Mouse (Mus musculus): ENCODE data around the gene Selenoh. TPM values are rescaled to one million over a fixed set of nuclear protein-coding genes. Genes with fewer than 3 reads are reported as not detected.

Selenoh gene
- polyA plus RNA-seq (2015; fragmentation: Nextera tagmentation; extraction: Ambion mirVana), result 272 and 285 TPM in 2 replicates

DNA sequence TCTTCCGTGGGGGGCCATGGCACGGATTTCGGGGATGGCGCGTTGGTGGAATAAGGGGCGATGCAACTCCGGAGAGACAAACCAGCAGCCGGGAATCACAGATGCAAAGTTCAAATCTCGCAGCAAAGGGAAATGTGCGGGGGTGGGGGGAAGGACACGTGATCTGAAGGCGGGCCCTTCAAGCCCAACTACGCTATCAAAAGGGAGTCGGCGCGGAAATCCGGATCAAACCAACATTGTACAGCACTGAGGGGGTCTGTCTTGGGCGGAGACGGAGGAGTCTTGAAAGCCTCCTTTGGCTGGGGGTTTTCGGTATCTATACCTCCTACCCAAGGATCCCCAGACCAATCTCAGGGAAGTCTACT lies at the start of gene Selenoh:
Gene Selenoh (minus strand): TSS at position 202 of the 365 bp plus-strand sequence.
- Histone ChIP-seq H3K4me3 (peak within 1 kb of the TSS; percentile 96), H3K27ac (replicated peaks) (peak within 1 kb of the TSS; percentile 95), H3K9me3 (no peaks in the 10 kb centered on the region), H3K36me3 (peaks cover 49% of the 10 kb centered on the region), H3K4me1 (peaks cover 22% of the 10 kb centered on the region), H3K4me2 (peak within 1 kb of the TSS; percentile 81), H3K27me3 (replicated peaks) (no peaks in the 10 kb centered on the region), H3K9ac (peak within 1 kb of the TSS; percentile 98)
- peak; percentile 81 for ATAC-seq (ENCODE audit: extremely low read depth, insufficient number of reproducible peaks, low FRiP score, low TSS enrichment)
- under 1% methylated on average over 20 of the region's 20 CpGs for WGBS

GRCm38 (mm10) chr2:84717357-84717756 lies 46.8 kb upstream of the Selenoh start:
- Histone ChIP-seq H3K9me3 (no peaks in the 10 kb centered on the region), H3K4me2 (no peak overlapping the region; the same call in 1 of the 2 replicates), H3K27me3 (replicated peaks) (no peaks in the 10 kb centered on the region), H3K9ac (no peak overlapping the region), H3K4me1 (peaks cover 29% of the 10 kb centered on the region), H3K27ac (replicated peaks) (no peak overlapping the region), H3K4me3 (no peak overlapping the region), H3K36me3 (peaks cover 14% of the 10 kb centered on the region)
- 87% methylated on average over 4 of the region's 4 CpGs for WGBS
- ATAC-seq (ENCODE audit: extremely low read depth, insufficient number of reproducible peaks, low FRiP score, low TSS enrichment), result no peak

GRCm38 (mm10) chr2:84716423-84717355 lies 46.1 kb upstream of the Selenoh start:
- H3K27ac ChIP-seq (replicated peaks), result peak overlapping the region; percentile 99
- no peak for ATAC-seq (ENCODE audit: extremely low read depth, insufficient number of reproducible peaks, low FRiP score, low TSS enrichment)
- no peaks in the 10 kb centered on the region for H3K9me3 ChIP-seq
- H3K4me2 ChIP-seq, result peak overlapping the region; percentile 82
- peaks cover 32% of the 10 kb centered on the region for H3K4me1 ChIP-seq
- WGBS, result 23% methylated on average over 9 of the region's 9 CpGs
- peak overlapping the region; percentile 99 for H3K4me3 ChIP-seq
- peak overlapping the region; percentile 85 for H3K9ac ChIP-seq
- no peaks in the 10 kb centered on the region for H3K27me3 ChIP-seq (replicated peaks)
- H3K36me3 ChIP-seq, result peaks cover 8% of the 10 kb centered on the region; the same call in 1 of the 2 replicates

DNA sequence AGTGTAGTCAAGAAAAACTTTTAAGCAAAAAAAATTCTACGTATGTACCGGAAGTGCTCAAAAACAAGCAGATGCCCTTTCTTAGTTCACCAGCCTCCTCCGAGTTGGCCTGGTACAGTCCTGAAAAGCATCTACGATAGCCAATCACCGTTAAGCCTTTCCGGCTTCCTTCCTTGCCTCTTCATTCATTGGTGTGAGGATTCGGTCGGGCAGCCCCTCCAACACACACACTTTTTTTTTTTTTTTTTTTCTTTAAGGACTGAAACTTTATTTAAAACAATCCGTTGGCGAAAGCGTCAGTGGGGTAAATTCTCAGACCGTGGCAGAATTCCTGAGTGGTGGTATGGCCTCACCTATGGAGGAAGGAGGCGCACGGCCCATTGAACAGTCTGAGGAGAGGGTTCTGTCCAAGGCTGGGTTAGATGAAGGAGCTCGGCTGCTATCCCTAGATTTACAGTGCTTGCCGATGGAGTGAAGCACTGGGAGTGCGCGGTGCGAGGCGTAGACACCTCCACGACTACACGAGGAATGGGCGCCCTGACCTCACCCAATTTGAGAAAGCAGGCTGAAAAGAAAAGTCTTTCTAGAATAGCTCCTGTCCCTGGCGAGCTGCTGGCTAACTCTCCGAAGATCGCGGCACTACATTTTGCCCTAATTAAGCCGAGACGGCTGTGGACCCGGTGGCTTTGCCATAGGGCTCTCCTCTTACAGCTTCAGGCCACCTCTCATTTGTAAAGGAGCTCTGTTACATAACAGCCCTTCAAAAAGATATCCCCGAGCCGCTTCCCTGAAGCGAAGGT lies 45.2 kb upstream of the Selenoh start:
- peaks cover 6% of the 10 kb centered on the region for H3K36me3 ChIP-seq
- H3K9me3 ChIP-seq, result no peaks in the 10 kb centered on the region
- H3K4me3 ChIP-seq, result peak overlapping the region; percentile 99
- peak; percentile 82 for ATAC-seq (ENCODE audit: extremely low read depth, insufficient number of reproducible peaks, low FRiP score, low TSS enrichment)
- peaks cover 32% of the 10 kb centered on the region for H3K4me1 ChIP-seq
- peak overlapping the region; percentile 99 for H3K27ac ChIP-seq (replicated peaks)
- WGBS, result under 1% methylated on average over 33 of the region's 33 CpGs
- peak overlapping the region; percentile 82 for H3K4me2 ChIP-seq
- peak overlapping the region; percentile 85 for H3K9ac ChIP-seq
- no peaks in the 10 kb centered on the region for H3K27me3 ChIP-seq (replicated peaks)

DNA sequence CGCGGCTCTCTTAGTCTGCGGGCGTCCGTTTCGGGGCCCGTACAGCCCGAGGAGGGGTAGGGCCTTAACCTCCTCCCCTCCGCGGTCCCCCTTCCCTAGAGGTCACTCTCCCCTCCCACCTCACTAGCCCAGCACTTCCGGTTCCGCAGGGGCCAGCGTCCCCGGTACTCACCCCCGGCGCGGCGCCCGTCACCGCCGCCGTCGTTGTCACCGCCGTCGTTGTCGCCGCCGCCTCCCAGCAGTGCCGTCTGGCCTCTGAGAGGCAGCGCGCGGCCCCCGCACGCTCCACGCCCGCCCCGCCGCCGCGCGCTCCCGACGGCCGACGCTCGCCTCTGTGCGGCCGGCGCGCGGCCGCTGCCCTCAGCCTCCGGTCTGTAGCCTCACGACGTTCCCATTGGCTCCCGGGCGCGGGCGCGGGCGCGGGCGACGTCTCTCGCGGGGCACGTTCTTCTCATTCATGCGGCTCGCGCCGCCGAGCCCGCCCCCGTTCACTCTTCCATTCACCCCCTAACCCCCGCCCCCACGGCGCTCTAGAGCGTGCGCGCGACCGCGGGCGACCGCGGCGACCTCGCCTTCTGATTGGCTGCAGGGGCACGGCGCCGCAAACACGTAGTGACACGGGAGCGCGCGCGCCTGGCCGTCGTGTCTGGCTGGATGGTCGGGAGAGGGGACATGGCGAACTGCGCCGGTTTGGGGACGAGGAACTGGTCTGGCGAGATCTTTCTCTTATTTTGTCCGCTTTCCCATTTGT lies 44.4 kb upstream of the Selenoh start, which contains the start of gene Zdhhc5:
Gene Zdhhc5 (minus strand): TSS at position 370 of the 751 bp plus-strand sequence.
- Histone ChIP-seq H3K9ac (peak within 1 kb of the TSS; percentile 99), H3K9me3 (no peaks in the 10 kb centered on the region), H3K4me3 (peak within 1 kb of the TSS; percentile 99), H3K36me3 (peaks cover 14% of the 10 kb centered on the region), H3K27me3 (replicated peaks) (no peaks in the 10 kb centered on the region), H3K4me2 (peak within 1 kb of the TSS; percentile 82), H3K4me1 (peaks cover 32% of the 10 kb centered on the region), H3K27ac (replicated peaks) (peak within 1 kb of the TSS; percentile 99)
- WGBS, result under 1% methylated on average over 96 of the region's 107 CpGs
- ATAC-seq (ENCODE audit: extremely low read depth, insufficient number of reproducible peaks, low FRiP score, low TSS enrichment), result peak; percentile 94

- peak; percentile 1; the same call in 1 of the 2 replicates for ATAC-seq (ENCODE audit: extremely low read depth, insufficient number of reproducible peaks, low FRiP score, low TSS enrichment)
- peak overlapping the region; percentile 99 for H3K27ac ChIP-seq (replicated peaks)
- no peaks in the 10 kb centered on the region for H3K27me3 ChIP-seq (replicated peaks)
- H3K4me1 ChIP-seq, result peaks cover 32% of the 10 kb centered on the region
- H3K9me3 ChIP-seq, result no peaks in the 10 kb centered on the region
- H3K9ac ChIP-seq, result peak overlapping the region; percentile 99
- H3K4me2 ChIP-seq, result peak overlapping the region; percentile 82
- under 1% methylated on average over 24 of the region's 26 CpGs for WGBS
- peaks cover 19% of the 10 kb centered on the region for H3K36me3 ChIP-seq
- H3K4me3 ChIP-seq, result peak overlapping the region; percentile 99
Observed at GRCm38 (mm10) chr2:84714422-84714810, 43.8 kb upstream of the Selenoh start.

DNA sequence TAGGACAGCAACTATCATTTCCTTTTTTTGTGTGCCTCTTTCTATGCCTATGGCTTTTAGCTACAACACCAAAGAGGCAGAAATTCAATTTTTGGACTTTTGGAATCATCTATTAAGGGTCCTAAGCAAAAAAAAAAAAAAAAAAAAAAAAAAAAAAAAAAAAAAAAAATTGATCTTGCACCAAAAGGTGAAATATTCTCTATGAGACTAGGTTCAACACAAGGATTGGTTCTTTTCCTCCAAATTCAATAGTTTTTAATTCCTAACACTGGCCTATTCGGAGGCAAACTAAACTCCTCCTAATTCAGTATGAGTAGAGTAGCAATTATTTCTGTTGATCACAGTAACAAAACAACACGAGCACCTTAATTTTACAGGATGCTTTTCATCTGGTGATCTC lies 41.3 kb upstream of the Selenoh start:
- Histone ChIP-seq H3K9ac (no peak overlapping the region), H3K4me3 (no peak overlapping the region), H3K4me1 (peaks cover 38% of the 10 kb centered on the region), H3K27me3 (replicated peaks) (no peaks in the 10 kb centered on the region), H3K9me3 (no peaks in the 10 kb centered on the region), H3K4me2 (no peak overlapping the region), H3K36me3 (peaks cover 44% of the 10 kb centered on the region), H3K27ac (replicated peaks) (no peak overlapping the region)
- no peak for ATAC-seq (ENCODE audit: extremely low read depth, insufficient number of reproducible peaks, low FRiP score, low TSS enrichment)
- 83% methylated on average over 2 of the region's 2 CpGs for WGBS

DNA sequence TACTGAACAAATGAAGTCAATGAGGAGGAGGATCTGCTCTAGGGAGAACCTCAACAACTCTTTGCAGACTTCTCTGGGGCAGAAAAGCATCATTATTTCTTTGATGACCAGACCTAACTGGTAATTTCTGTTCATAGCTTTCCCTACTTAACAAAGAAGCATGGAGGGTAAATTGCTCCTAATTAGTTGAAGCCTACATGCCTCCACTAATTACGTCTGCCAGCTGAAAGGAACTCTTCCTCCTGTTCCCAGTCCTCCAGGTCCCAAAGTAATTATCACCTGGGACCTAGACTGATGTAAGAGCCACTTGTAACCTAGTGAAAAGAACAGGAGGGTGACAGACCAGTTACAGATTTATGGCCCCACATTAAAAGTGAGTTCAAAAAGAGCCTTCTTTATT lies 37.0 kb upstream of the Selenoh start:
- WGBS, result 70% methylated on average over 1 of the region's 1 CpGs
- Histone ChIP-seq H3K9ac (no peak overlapping the region), H3K4me3 (no peak overlapping the region), H3K36me3 (peaks cover 81% of the 10 kb centered on the region), H3K4me2 (no peak overlapping the region), H3K9me3 (no peaks in the 10 kb centered on the region), H3K27me3 (replicated peaks) (no peaks in the 10 kb centered on the region), H3K4me1 (peaks cover 24% of the 10 kb centered on the region), H3K27ac (replicated peaks) (no peak overlapping the region)
- ATAC-seq (ENCODE audit: extremely low read depth, insufficient number of reproducible peaks, low FRiP score, low TSS enrichment), result no peak

DNA sequence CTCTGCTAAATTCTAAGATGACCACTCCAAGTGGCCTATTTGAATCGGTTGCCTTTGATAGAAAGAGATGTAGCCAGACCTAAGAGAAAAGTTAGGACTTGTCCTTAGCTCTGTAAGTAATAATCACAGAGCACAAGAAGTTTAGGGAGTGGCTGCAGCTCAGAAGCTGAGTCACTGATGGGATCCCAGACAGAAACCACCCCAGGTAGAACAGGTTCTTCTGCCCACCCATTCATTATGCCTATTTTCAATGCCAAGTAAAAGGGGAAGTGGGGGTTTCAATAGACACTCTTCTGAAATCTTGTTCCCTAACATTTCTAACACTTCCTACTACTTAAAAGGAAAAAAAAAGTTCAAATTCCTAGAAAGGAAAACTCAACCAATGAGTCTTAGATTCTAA lies 34.7 kb upstream of the Selenoh start:
- Histone ChIP-seq H3K9ac (no peak overlapping the region), H3K4me1 (peaks cover 19% of the 10 kb centered on the region), H3K4me3 (no peak overlapping the region), H3K36me3 (peaks cover 88% of the 10 kb centered on the region), H3K27ac (replicated peaks) (no peak overlapping the region), H3K27me3 (replicated peaks) (no peaks in the 10 kb centered on the region), H3K4me2 (no peak overlapping the region), H3K9me3 (no peaks in the 10 kb centered on the region)
- no peak for ATAC-seq (ENCODE audit: extremely low read depth, insufficient number of reproducible peaks, low FRiP score, low TSS enrichment)
- 82% methylated on average over 1 of the region's 1 CpGs for WGBS

- WGBS, result 73% methylated on average over 5 of the region's 5 CpGs
Observed at GRCm38 (mm10) chr2:84704329-84704728, 33.8 kb upstream of the Selenoh start.

More at GRCm38 (mm10) chr2:84704329-84704728, 33.8 kb upstream of the Selenoh start:
- Histone ChIP-seq H3K4me1 (peaks cover 19% of the 10 kb centered on the region), H3K9ac (no peak overlapping the region), H3K27ac (replicated peaks) (no peak overlapping the region), H3K9me3 (no peaks in the 10 kb centered on the region), H3K4me3 (no peak overlapping the region), H3K4me2 (no peak overlapping the region), H3K27me3 (replicated peaks) (no peaks in the 10 kb centered on the region), H3K36me3 (peaks cover 88% of the 10 kb centered on the region)
- ATAC-seq (ENCODE audit: extremely low read depth, insufficient number of reproducible peaks, low FRiP score, low TSS enrichment), result no peak
